Mouse (Mus musculus) hindbrain, embryonic 14.5 days (tissue): Measurements from ENCODE around the gene Ttc17. TPM values are rescaled to one million over a fixed set of nuclear protein-coding genes. Genes with fewer than 3 reads are reported as not detected.

Source experiments
- ATAC-seq: fragments of 200-750 bp; cut with Nextera tagmentation; 2 replicates; pipeline ENCODE4 v1.8.0; 2017; ENCODE audit warnings: moderate number of reproducible peaks, mild to moderate bottlenecking, moderate TSS enrichment, moderate library complexity; ENCODE audit not compliant: low FRiP score
- DNase-seq: peaks from one replicate; pipeline ENCODE4 v3.0.0-alpha.2; 2015; ENCODE audit warnings: low spot score
- H3K27ac ChIP-seq: fragments of 300-500 bp; sonication (generic); 2 replicates; pipeline ENCODE4 v1.5.1; 2014; ENCODE audit warnings: mild to moderate bottlenecking, moderate library complexity
- H3K27me3 ChIP-seq: fragments of 300-500 bp; sonication (generic); 2 replicates; pipeline ENCODE4 v1.6.1; 2014; ENCODE audit warnings: mild to moderate bottlenecking, low read length, mixed read lengths; ENCODE audit not compliant: control insufficient read depth, insufficient read depth
- H3K36me3 ChIP-seq: fragments of 300-500 bp; sonication (generic); replicated peaks from 2 replicates; pipeline ENCODE4 v1.6.1; 2014; ENCODE audit not compliant: control insufficient read depth, insufficient read depth
- H3K4me1 ChIP-seq: fragments of 300-500 bp; sonication (generic); replicated peaks from 2 replicates; pipeline ENCODE4 v1.6.1; 2014; ENCODE audit warnings: antibody characterized with exemption, low read length, mixed read lengths; ENCODE audit not compliant: control insufficient read depth, insufficient read depth
- H3K4me2 ChIP-seq: fragments of 300-500 bp; sonication (generic); replicated peaks from 2 replicates; pipeline ENCODE4 v1.6.1; 2014; ENCODE audit warnings: mild to moderate bottlenecking, moderate library complexity
- H3K4me3 ChIP-seq: fragments of 300-500 bp; sonication (generic); replicated peaks from 2 replicates; pipeline ENCODE4 v1.5.1; 2014; ENCODE audit warnings: mild to moderate bottlenecking, low read length
- H3K9ac ChIP-seq: fragments of 300-500 bp; sonication (generic); 2 replicates; pipeline ENCODE4 v1.6.1; 2014
- H3K9me3 ChIP-seq: fragments of 300-500 bp; sonication (generic); 2 replicates; pipeline ENCODE4 v1.6.1; 2016; ENCODE audit warnings: low read length; ENCODE audit not compliant: control insufficient read depth
- WGBS: fragments of 180-500 bp; shearing (Covaris S2); extraction: QIAGEN DNeasy Blood & Tissue Kit; methylation state at CpG from one replicate; pipeline ENCODE4 v1.1.7; 2014; 5-methylcytosine and 5-hydroxymethylcytosine counted together
- polyA plus RNA-seq: library from polyadenylated mRNA; unstranded; fragments of >200 nt; fragmentation: Nextera tagmentation; extraction: Ambion mirVana; gene quantifications from 2 replicates; pipeline ENCODE4 v1.2.1, GENCODE M21; 2014

Ttc17 gene
- polyA plus RNA-seq, 1 experiment from 2014 or later: 25.1 TPM

DNA sequence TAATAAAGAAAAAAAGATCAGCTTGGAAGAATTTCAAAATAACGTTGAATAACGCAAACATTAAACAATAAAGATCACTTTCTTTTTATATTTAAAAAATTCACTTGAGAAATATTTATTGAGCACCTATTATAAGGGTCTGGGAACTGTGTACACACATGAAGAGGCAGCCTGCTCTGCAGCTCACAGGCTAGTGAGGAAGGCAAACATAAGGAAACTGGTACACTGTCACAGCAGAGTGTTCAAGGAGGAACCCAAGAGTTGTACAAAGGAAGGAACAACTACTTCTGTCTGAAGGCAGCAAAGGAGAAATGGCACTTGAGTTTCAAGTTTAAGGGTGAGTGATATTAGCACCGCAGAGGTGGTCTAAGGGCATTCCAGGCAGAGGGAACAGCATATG, 78.7 kb downstream of the Ttc17 start:
- 97% methylated on average over 3 of the region's 3 CpGs for WGBS
- DNase-seq (no peak), ATAC-seq (no peak)
- H3K4me2 ChIP-seq: no peak overlapping the region
- H3K4me1 ChIP-seq: no peaks in the 10 kb centered on the region
- H3K9ac ChIP-seq: no peak overlapping the region
- H3K9me3 ChIP-seq: no peaks in the 10 kb centered on the region
- H3K27ac ChIP-seq: no peak overlapping the region
- no peak overlapping the region for H3K4me3 ChIP-seq
- peaks cover 96% of the 10 kb centered on the region for H3K36me3 ChIP-seq
- H3K27me3 ChIP-seq: no peaks in the 10 kb centered on the region

DNA sequence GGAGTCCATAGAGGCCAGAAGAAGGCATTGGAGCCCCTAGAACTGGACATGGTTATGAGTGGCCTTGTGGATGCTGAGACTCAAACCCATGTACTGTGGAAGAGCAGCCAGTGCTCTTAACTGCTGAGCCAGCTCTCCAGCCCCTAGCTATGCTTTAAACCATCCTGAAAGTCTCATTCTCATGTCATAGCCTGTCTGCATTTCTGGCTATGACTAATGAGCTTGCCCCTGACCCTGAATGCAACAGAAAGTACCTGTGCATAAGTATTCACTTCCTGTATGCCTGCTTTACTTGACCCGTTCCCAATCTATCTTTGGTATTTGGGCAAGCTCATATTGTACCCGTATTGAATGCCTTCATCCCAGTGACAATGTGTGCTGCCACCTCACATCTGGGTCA, 86.7 kb downstream of the Ttc17 start:
- Histone ChIP-seq H3K4me2 (no peak overlapping the region), H3K27ac (no peak overlapping the region), H3K9me3 (no peaks in the 10 kb centered on the region), H3K4me3 (no peak overlapping the region), H3K36me3 (peaks cover 93% of the 10 kb centered on the region), H3K27me3 (no peaks in the 10 kb centered on the region), H3K4me1 (no peaks in the 10 kb centered on the region), H3K9ac (no peak overlapping the region)
- ATAC-seq (no peak), DNase-seq (no peak)
- 92% methylated on average over 2 of the region's 2 CpGs for WGBS

DNA sequence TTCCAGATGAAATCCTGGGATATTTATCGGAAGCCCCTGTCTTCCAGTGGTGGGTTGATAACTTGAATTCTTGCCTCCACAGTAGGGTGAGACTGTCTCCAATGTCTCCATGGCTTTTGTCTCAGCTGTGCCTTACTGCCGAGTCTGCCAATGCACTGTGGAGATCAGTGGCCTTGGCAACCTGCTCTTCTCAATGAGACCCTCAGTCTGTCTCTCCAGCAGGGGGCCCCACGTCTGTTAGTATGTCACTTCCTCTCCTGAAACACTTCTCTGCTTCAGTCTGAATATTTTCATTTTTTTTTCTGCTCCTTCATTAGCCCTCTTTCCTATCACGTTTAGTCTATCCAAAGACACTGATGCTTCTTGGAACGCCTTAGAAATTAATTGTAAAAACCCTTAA, 90.0 kb downstream of the Ttc17 start:
- H3K4me2 ChIP-seq: no peak overlapping the region
- DNase-seq (no peak), ATAC-seq (no peak)
- WGBS: 61% methylated on average over 5 of the region's 5 CpGs
- no peaks in the 10 kb centered on the region for H3K4me1 ChIP-seq
- no peaks in the 10 kb centered on the region for H3K9me3 ChIP-seq
- H3K36me3 ChIP-seq: peaks cover 81% of the 10 kb centered on the region
- no peak overlapping the region for H3K4me3 ChIP-seq
- H3K27me3 ChIP-seq: no peaks in the 10 kb centered on the region
- no peak overlapping the region for H3K27ac ChIP-seq
- H3K9ac ChIP-seq: no peak overlapping the region

DNA sequence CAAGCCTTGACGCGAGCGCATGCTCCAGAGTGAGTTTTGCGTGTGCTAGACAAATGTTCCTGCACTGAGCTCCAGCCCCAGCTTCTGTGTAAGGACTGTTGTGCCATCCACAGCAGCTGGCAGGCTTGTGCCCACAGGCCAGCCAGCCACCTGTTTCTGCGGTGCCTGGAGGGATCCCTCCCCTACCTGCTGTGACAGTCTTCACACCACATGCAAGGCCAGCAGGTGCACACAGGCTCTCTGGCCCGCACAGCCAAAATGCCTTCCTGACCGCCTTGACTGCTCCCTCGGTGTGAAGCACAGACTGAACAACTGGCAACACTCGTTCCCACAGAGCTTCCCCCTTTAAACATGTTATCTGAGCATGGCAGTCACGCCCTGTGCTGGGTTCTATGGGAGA, 102.5 kb downstream of the Ttc17 start:
- DNase-seq (no peak), ATAC-seq (no peak)
- Histone ChIP-seq H3K27me3 (no peaks in the 10 kb centered on the region), H3K36me3 (peaks cover 83% of the 10 kb centered on the region), H3K9me3 (peaks cover 8% of the 10 kb centered on the region), H3K27ac (no peak overlapping the region), H3K4me3 (no peak overlapping the region), H3K4me2 (no peak overlapping the region), H3K4me1 (no peaks in the 10 kb centered on the region), H3K9ac (no peak overlapping the region)
- 89% methylated on average over 10 of the region's 10 CpGs for WGBS

GRCm38 (mm10) chr2:94302393-94302792, 104.1 kb downstream of the Ttc17 start:
- Histone ChIP-seq H3K4me3 (no peak overlapping the region), H3K36me3 (peaks cover 74% of the 10 kb centered on the region), H3K27ac (no peak overlapping the region), H3K9me3 (peaks cover 10% of the 10 kb centered on the region), H3K9ac (no peak overlapping the region), H3K4me2 (no peak overlapping the region), H3K27me3 (no peaks in the 10 kb centered on the region), H3K4me1 (no peaks in the 10 kb centered on the region)
- WGBS: 65% methylated on average over 5 of the region's 5 CpGs
- DNase-seq (no peak), ATAC-seq (no peak)

GRCm38 (mm10) chr2:94301749-94302148, 104.7 kb downstream of the Ttc17 start:
- H3K4me1 ChIP-seq: no peaks in the 10 kb centered on the region
- H3K4me3 ChIP-seq: no peak overlapping the region
- no peak overlapping the region for H3K27ac ChIP-seq
- ATAC-seq (no peak), DNase-seq (no peak)
- no peaks in the 10 kb centered on the region for H3K27me3 ChIP-seq
- H3K4me2 ChIP-seq: no peak overlapping the region
- WGBS: 91% methylated on average over 8 of the region's 8 CpGs
- H3K9ac ChIP-seq: no peak overlapping the region
- H3K9me3 ChIP-seq: peaks cover 10% of the 10 kb centered on the region
- H3K36me3 ChIP-seq: peaks cover 71% of the 10 kb centered on the region

DNA sequence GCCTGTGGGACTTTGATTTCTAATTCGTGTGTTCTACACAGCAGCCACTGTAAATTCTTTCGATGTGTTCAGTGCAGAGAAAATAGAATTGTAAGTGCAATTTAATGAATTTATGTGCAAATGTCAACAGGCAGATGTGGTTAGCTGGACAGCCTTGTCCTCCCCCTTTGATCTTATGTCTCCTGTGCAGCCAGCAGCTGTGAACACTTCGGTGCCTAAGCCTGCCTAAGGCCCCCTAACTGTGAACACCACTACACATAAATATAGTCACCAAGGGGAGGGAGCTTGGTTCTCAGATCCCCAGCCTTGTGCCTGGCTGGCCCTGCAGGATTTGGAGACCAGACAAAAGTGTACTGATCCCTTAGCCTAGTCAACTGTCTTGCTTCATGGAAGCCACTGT, 109.0 kb downstream of the Ttc17 start:
- H3K27ac ChIP-seq: no peak overlapping the region
- DNase-seq (no peak), ATAC-seq (no peak)
- no peak overlapping the region for H3K4me2 ChIP-seq
- H3K36me3 ChIP-seq: peaks cover 35% of the 10 kb centered on the region
- H3K9ac ChIP-seq: no peak overlapping the region
- H3K4me1 ChIP-seq: no peaks in the 10 kb centered on the region
- peaks cover 10% of the 10 kb centered on the region for H3K9me3 ChIP-seq
- no peaks in the 10 kb centered on the region for H3K27me3 ChIP-seq
- H3K4me3 ChIP-seq: no peak overlapping the region
- WGBS: 79% methylated on average over 3 of the region's 3 CpGs

GRCm38 (mm10) chr2:94290483-94290882, 116.0 kb downstream of the Ttc17 start:
- WGBS: 1% methylated on average over 5 of the region's 5 CpGs
- no peak overlapping the region for H3K4me2 ChIP-seq
- H3K27me3 ChIP-seq: no peaks in the 10 kb centered on the region
- H3K27ac ChIP-seq: no peak overlapping the region
- H3K4me3 ChIP-seq: no peak overlapping the region
- H3K9me3 ChIP-seq: no peaks in the 10 kb centered on the region
- peak overlapping the region; percentile 9; the same call in 1 of the 2 replicates for H3K9ac ChIP-seq
- no peaks in the 10 kb centered on the region for H3K36me3 ChIP-seq
- H3K4me1 ChIP-seq: peaks cover 20% of the 10 kb centered on the region
- ATAC-seq (peak; percentile 59), DNase-seq (peak; percentile 89)

GRCm38 (mm10) chr2:94289659-94290058, 116.8 kb downstream of the Ttc17 start:
- H3K27ac ChIP-seq: peak overlapping the region; percentile 33; the same call in 1 of the 2 replicates
- peaks cover 20% of the 10 kb centered on the region for H3K4me1 ChIP-seq
- no peaks in the 10 kb centered on the region for H3K36me3 ChIP-seq
- H3K4me3 ChIP-seq: no peak overlapping the region
- ATAC-seq (0 out of 2 replicates have a peak, but pooled peaks have one; percentile 1), DNase-seq (no peak)
- H3K4me2 ChIP-seq: no peak overlapping the region
- H3K9me3 ChIP-seq: no peaks in the 10 kb centered on the region
- H3K9ac ChIP-seq: no peak overlapping the region
- 40% methylated on average over 6 of the region's 6 CpGs for WGBS
- H3K27me3 ChIP-seq: no peaks in the 10 kb centered on the region

DNA sequence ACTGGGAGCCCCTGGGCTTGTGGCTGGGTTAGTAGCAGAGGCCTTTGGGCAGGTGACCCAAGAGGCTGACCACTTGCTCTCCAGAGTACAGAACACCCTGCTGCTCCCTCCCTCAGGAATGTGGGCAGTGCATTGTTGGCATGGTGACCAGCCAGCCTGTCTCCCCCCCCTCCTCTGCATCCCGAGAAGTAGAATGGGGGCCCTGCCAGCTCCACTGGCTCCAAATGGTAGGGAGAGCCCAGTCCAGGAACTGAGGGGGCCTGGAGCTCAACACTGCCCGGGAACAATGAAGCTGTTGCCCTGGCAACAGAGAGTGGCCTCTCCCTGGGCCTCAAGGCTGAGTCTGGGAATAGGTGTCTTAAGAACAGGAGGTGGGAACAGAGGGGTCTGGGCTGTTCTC, 117.3 kb downstream of the Ttc17 start:
- peak; percentile 90 for ATAC-seq
- DNase-seq: peak; percentile 65
- Histone ChIP-seq H3K9ac (no peak overlapping the region), H3K36me3 (no peaks in the 10 kb centered on the region), H3K4me1 (peaks cover 20% of the 10 kb centered on the region), H3K4me3 (no peak overlapping the region), H3K27me3 (no peaks in the 10 kb centered on the region), H3K27ac (peak overlapping the region; percentile 33; the same call in 1 of the 2 replicates), H3K4me2 (no peak overlapping the region), H3K9me3 (no peaks in the 10 kb centered on the region)
- 4% methylated on average over 2 of the region's 2 CpGs for WGBS
